Mouse (Mus musculus) heart, embryonic 10.5 days (tissue): ENCODE results near the gene Fut8. TPM values are rescaled to one million over a fixed set of nuclear protein-coding genes. Genes with fewer than 3 reads are reported as not detected.
"Not testable (repeated sequence)": the region's sequence is repeated elsewhere in the genome, so short reads cannot be mapped to it uniquely, and the experiment has no call there.

ENCODE experiments used
- DNase-seq: peaks from one replicate; pipeline ENCODE4 v3.0.0-alpha.2; 2017; ENCODE audit warnings: low spot score
- H3K27ac ChIP-seq: fragments of 300-500 bp; sonication (generic); 2 replicates; pipeline ENCODE4 v1.5.1; 2016; ENCODE audit warnings: mild to moderate bottlenecking
- H3K27me3 ChIP-seq: fragments of 300-500 bp; sonication (generic); 2 replicates; pipeline ENCODE4 v1.6.1; 2016; ENCODE audit warnings: mild to moderate bottlenecking; ENCODE audit not compliant: poor library complexity, insufficient read depth, severe bottlenecking
- H3K36me3 ChIP-seq: fragments of 300-500 bp; sonication (generic); 2 replicates; pipeline ENCODE4 v1.6.1; 2016; ENCODE audit warnings: mild to moderate bottlenecking, moderate library complexity
- H3K4me1 ChIP-seq: fragments of 300-500 bp; sonication (generic); 2 replicates; pipeline ENCODE4 v1.6.1; 2016; ENCODE audit warnings: mild to moderate bottlenecking
- H3K4me3 ChIP-seq: fragments of 300-500 bp; sonication (generic); 2 replicates; pipeline ENCODE4 v1.5.1; 2016; ENCODE audit warnings: mild to moderate bottlenecking, moderate library complexity
- H3K9me3 ChIP-seq: fragments of 300-500 bp; sonication (generic); 2 replicates; pipeline ENCODE4 v1.6.1; 2016; ENCODE audit warnings: mild to moderate bottlenecking, moderate library complexity
- WGBS: fragments of 180-500 bp; shearing (Covaris S2); methylation state at CpG from one replicate; pipeline ENCODE4 v1.1.7; 2016; 5-methylcytosine and 5-hydroxymethylcytosine counted together
- polyA plus RNA-seq: library from polyadenylated mRNA; unstranded; fragments of >200 nt; fragmentation: Nextera tagmentation; extraction: Ambion mirVana; gene quantifications from 2 replicates; pipeline ENCODE4 v1.2.1, GENCODE M21; 2016

Gene Fut8
- polyA plus RNA-seq, 1 experiment from 2014 or later: 21.6 TPM

- not testable (repeated sequence) for H3K4me3 ChIP-seq, DNase-seq, H3K4me1 ChIP-seq, H3K36me3 ChIP-seq, H3K9me3 ChIP-seq, H3K27ac ChIP-seq
- WGBS: 73% methylated on average over 4 of the region's 4 CpGs
- peaks cover 11% of the 10 kb centered on the region for H3K27me3 ChIP-seq
Measured at GRCm38 (mm10) chr12:77524014-77524413, 286.1 kb downstream of the Fut8 start.
